Mouse (Mus musculus) stomach, postnatal 0 days (tissue): ENCODE data around the gene Celf2.

ENCODE experiments used
- CTCF ChIP-seq: IDR thresholded peaks from 2 replicates; pipeline ENCODE4 v1.5.1; 2016; ENCODE audit warnings: antibody characterized with exemption, low read depth, mild to moderate bottlenecking, moderate library complexity
- EP300 ChIP-seq: optimal IDR thresholded peaks from 2 replicates; pipeline ENCODE3; 2016; ENCODE audit warnings: antibody characterized with exemption

GRCm38 (mm10) chr2:7255386-7255785 lies 254.0 kb downstream of the Celf2 start:
- TF ChIP-seq EP300, result no peak
- TF ChIP-seq CTCF, result no peak
